Mouse (Mus musculus) embryonic fibroblast, embryonic 13.5 days (primary cell): ENCODE results near the gene Gm9918.

Experiments
- CTCF ChIP-seq: IDR thresholded peaks from 2 replicates; pipeline ENCODE4 v1.5.1; 2011; ENCODE audit warnings: mild to moderate bottlenecking, control low read depth, low read length, moderate library complexity, borderline replicate concordance; ENCODE audit not compliant: insufficient read depth
- POLR2A ChIP-seq: IDR thresholded peaks from 2 replicates; pipeline ENCODE4 v1.6.1; 2011; ENCODE audit warnings: low read depth, mild to moderate bottlenecking, control low read depth, low read length, moderate library complexity

DNA sequence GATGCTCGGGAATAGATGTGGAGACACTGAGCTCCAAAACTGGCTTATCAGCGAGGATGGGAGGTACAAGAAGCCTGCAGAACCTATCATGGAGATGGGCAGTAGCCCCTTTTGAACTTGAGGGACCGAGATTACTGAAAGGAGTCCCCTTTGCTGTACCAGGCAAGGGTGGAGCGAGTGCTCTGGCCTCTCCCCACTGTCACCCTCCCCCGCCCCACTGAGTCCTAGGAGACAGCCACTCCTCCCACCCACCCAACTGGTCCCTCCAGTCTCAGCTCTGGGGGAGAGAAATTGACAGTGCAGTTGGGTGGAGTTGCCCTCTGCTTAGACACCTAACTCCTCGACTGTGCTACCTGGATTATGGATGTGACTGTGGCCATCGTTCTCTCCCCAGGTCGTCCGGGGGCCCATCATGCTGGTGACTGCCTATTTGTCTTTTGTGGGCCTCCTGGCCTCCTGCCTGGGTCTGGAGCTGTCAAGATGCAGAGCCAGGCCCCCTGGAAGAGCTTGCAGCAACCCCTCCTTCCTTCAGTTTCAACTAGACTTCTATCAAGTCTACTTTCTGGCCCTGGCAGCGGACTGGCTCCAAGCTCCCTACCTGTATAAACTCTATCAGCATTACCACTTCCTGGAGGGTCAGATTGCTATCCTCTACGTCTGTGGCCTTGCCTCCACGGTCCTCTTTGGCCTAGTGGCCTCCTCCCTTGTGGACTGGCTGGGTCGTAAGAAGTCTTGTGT, 9.6 kb downstream of the Gm9918 start:
- TF ChIP-seq CTCF (no peak), POLR2A (no peak; the same call in 1 of the 2 replicates)
